Comparison of ENCODE assay signal across 14 mouse cellular contexts in the genomic region with DNA sequence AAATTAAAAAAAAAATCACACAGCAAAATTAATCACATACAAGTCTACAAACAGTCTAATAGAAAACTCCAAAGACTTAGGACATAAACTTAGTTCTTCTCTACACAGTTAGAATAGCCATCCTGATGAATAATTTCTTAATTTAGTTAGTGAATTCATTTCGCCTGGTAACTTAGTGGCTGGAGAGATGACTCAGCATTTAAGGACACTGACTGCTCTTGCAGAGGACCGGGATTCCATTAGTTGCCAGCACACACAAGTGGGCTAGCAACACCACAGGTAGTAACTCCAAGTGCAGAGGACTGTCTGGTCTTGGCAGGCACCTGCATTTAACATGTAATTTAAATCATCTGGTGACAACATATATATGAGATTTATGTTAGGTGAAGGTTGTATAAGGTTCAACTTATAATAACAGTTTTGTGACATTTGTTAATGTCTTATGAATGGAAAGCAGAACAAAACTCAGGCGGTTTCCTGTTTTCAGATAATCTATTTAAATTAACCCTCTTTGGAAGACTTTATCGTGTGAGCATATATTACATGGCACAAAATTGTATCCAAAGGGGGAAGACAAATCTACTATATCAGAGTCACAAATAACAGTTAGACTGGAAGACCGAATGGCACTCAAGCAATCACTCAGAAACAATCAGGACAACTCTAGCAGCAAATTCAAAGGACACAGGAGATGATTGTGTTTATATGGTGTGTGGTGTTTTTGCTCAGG.
"Had no signal": no experiment of that assay in that cellular context is flagged by ENCODE, and none has a peak within 500 bp of the region (broad histone marks: within the 10 kb centered on the region; RNA-seq: fewer than 3 reads in every experiment).

No protein-coding gene starts in this region.

- H3K27me3 ChIP-seq: liver, embryonic 13.5 days had no signal

- H3K4me1 ChIP-seq: liver, embryonic 13.5 days had no signal

- H3K9ac ChIP-seq: liver, embryonic 13.5 days had no signal

- H3K9me3 ChIP-seq: liver, embryonic 13.5 days had no signal

- H3K27ac ChIP-seq: kidney, postnatal 0 days; layer of hippocampus, adult 2 months; left cerebral cortex, adult 2 months; liver, embryonic 13.5 days had no signal

- H3K4me2 ChIP-seq: liver, embryonic 13.5 days; midbrain, embryonic 11.5 days had no signal

- H3K4me3 ChIP-seq: layer of hippocampus, adult 2 months; left cerebral cortex, adult 2 months; liver, embryonic 13.5 days had no signal

- H3K36me3 ChIP-seq: liver, embryonic 13.5 days had no signal

- DNase-seq: kidney, adult 2 months; kidney, postnatal 25 days; layer of hippocampus, postnatal 36 days; liver, embryonic 13.5 days; lung, adult 2 months; midbrain, embryonic 14.5 days; retina, postnatal 1 day; right cerebral cortex, postnatal 25 days; thymus, adult 18-20 months; thymus, postnatal 36 days had no signal
